Mouse (Mus musculus): Measurements from ENCODE around the gene Mipep. TPM values are rescaled to one million over a fixed set of nuclear protein-coding genes. Genes with fewer than 3 reads are reported as not detected.

The Mipep gene
- polyA plus RNA-seq, 1 experiment from 2014 or later, result 5.6 TPM

- H3K4me3 ChIP-seq (ENCODE audit: low read depth, low read length), result no peak overlapping the region
- no peaks in the 10 kb centered on the region for H3K27me3 ChIP-seq (ENCODE audit: insufficient read depth, low read length)
- no peak for DNase-seq
- H3K4me1 ChIP-seq (ENCODE audit: insufficient read depth), result no peaks in the 10 kb centered on the region; the same call in 1 of the 2 replicates
- 0 out of 2 replicates have a peak, but pooled peaks cover 3% of the 10 kb centered on the region for H3K36me3 ChIP-seq (replicated peaks; ENCODE audit: insufficient read depth, low read length)
- WGBS (ENCODE audit: insufficient replicate concordance), result 85% methylated on average over 8 of the region's 8 CpGs
- no peak for ATAC-seq
- H3K9me3 ChIP-seq (ENCODE audit: low read length), result no peaks in the 10 kb centered on the region
- TF ChIP-seq CTCF (IDR thresholded peaks at IDR 0.05; ENCODE audit: low read depth) (no peak), EP300 (IDR thresholded peaks at IDR 0.05; ENCODE audit: low read depth) (no peak)
- H3K4me2 ChIP-seq (ENCODE audit: low read depth, low read length), result no peak overlapping the region
- no peak overlapping the region for H3K9ac ChIP-seq (replicated peaks)
- H3K27ac ChIP-seq (ENCODE audit: low read depth), result no peak overlapping the region
These were observed 25.5 kb downstream of the Mipep start for GRCm38 (mm10) chr14:60809881-60810280.

GRCm38 (mm10) chr14:60811547-60811946 is 27.2 kb downstream of the Mipep start:
- H3K36me3 ChIP-seq (replicated peaks; ENCODE audit: insufficient read depth, low read length), result 0 out of 2 replicates have a peak, but pooled peaks cover 3% of the 10 kb centered on the region
- no peaks in the 10 kb centered on the region; the same call in 1 of the 2 replicates for H3K4me1 ChIP-seq (ENCODE audit: insufficient read depth)
- ATAC-seq (no peak), DNase-seq (no peak)
- no peaks in the 10 kb centered on the region for H3K9me3 ChIP-seq (ENCODE audit: low read length)
- no peaks in the 10 kb centered on the region for H3K27me3 ChIP-seq (ENCODE audit: insufficient read depth, low read length)
- H3K9ac ChIP-seq (replicated peaks), result no peak overlapping the region
- H3K4me3 ChIP-seq (ENCODE audit: low read depth, low read length), result no peak overlapping the region
- WGBS (ENCODE audit: insufficient replicate concordance), result 78% methylated on average over 4 of the region's 4 CpGs
- no peak overlapping the region for H3K27ac ChIP-seq (ENCODE audit: low read depth)
- H3K4me2 ChIP-seq (ENCODE audit: low read depth, low read length), result no peak overlapping the region
- no peak for TF ChIP-seq CTCF (IDR thresholded peaks at IDR 0.05; ENCODE audit: low read depth)
- no peak for TF ChIP-seq EP300 (IDR thresholded peaks at IDR 0.05; ENCODE audit: low read depth)

GRCm38 (mm10) chr14:60815098-60815497 is 30.7 kb downstream of the Mipep start:
- H3K9ac ChIP-seq (replicated peaks), result no peak overlapping the region
- ATAC-seq, result no peak
- no peak overlapping the region for H3K4me2 ChIP-seq (ENCODE audit: low read depth, low read length)
- TF ChIP-seq CTCF (IDR thresholded peaks at IDR 0.05; ENCODE audit: low read depth) (no peak), EP300 (IDR thresholded peaks at IDR 0.05; ENCODE audit: low read depth) (no peak)
- 85% methylated on average over 5 of the region's 5 CpGs for WGBS (ENCODE audit: insufficient replicate concordance)
- no peaks in the 10 kb centered on the region for H3K36me3 ChIP-seq (replicated peaks; ENCODE audit: insufficient read depth, low read length)
- no peaks in the 10 kb centered on the region for H3K27me3 ChIP-seq (ENCODE audit: insufficient read depth, low read length)
- H3K4me3 ChIP-seq (ENCODE audit: low read depth, low read length), result no peak overlapping the region
- no peaks in the 10 kb centered on the region for H3K4me1 ChIP-seq (ENCODE audit: insufficient read depth)
- no peak overlapping the region for H3K27ac ChIP-seq (ENCODE audit: low read depth)
- H3K9me3 ChIP-seq (ENCODE audit: low read length), result no peaks in the 10 kb centered on the region
- DNase-seq, result no peak

GRCm38 (mm10) chr14:60818045-60818444 is 33.7 kb downstream of the Mipep start:
- Histone ChIP-seq H3K4me1 (ENCODE audit: insufficient read depth) (no peaks in the 10 kb centered on the region), H3K4me2 (ENCODE audit: low read depth, low read length) (no peak overlapping the region), H3K27ac (ENCODE audit: low read depth) (no peak overlapping the region), H3K4me3 (ENCODE audit: low read depth, low read length) (no peak overlapping the region), H3K9me3 (ENCODE audit: low read length) (no peaks in the 10 kb centered on the region), H3K27me3 (ENCODE audit: insufficient read depth, low read length) (no peaks in the 10 kb centered on the region), H3K9ac (replicated peaks) (no peak overlapping the region), H3K36me3 (replicated peaks; ENCODE audit: insufficient read depth, low read length) (no peaks in the 10 kb centered on the region)
- TF ChIP-seq CTCF (IDR thresholded peaks at IDR 0.05; ENCODE audit: low read depth), result no peak
- TF ChIP-seq EP300 (IDR thresholded peaks at IDR 0.05; ENCODE audit: low read depth), result no peak
- DNase-seq (no peak), ATAC-seq (no peak)
- 75% methylated on average over 5 of the region's 5 CpGs for WGBS (ENCODE audit: insufficient replicate concordance)

- 78% methylated on average over 2 of the region's 2 CpGs for WGBS (ENCODE audit: insufficient replicate concordance)
- DNase-seq (no peak), ATAC-seq (no peak)
- Histone ChIP-seq H3K4me2 (ENCODE audit: low read depth, low read length) (no peak overlapping the region), H3K9ac (replicated peaks) (no peak overlapping the region), H3K36me3 (replicated peaks; ENCODE audit: insufficient read depth, low read length) (peaks cover 11% of the 10 kb centered on the region; the same call in 1 of the 2 replicates), H3K27ac (ENCODE audit: low read depth) (no peak overlapping the region), H3K9me3 (ENCODE audit: low read length) (peaks cover 8% of the 10 kb centered on the region; the same call in 1 of the 2 replicates), H3K27me3 (ENCODE audit: insufficient read depth, low read length) (no peaks in the 10 kb centered on the region), H3K4me3 (ENCODE audit: low read depth, low read length) (no peak overlapping the region), H3K4me1 (ENCODE audit: insufficient read depth) (no peaks in the 10 kb centered on the region)
- no peak for TF ChIP-seq CTCF (IDR thresholded peaks at IDR 0.05; ENCODE audit: low read depth)
- TF ChIP-seq EP300 (IDR thresholded peaks at IDR 0.05; ENCODE audit: low read depth), result no peak
These were observed 45.7 kb downstream of the Mipep start for GRCm38 (mm10) chr14:60830096-60830495.

- peaks cover 4% of the 10 kb centered on the region; the same call in 1 of the 2 replicates for H3K9me3 ChIP-seq (ENCODE audit: low read length)
- TF ChIP-seq EP300 (IDR thresholded peaks at IDR 0.05; ENCODE audit: low read depth) (no peak), CTCF (IDR thresholded peaks at IDR 0.05; ENCODE audit: low read depth) (no peak)
- no peak overlapping the region for H3K9ac ChIP-seq (replicated peaks)
- 81% methylated on average over 6 of the region's 6 CpGs for WGBS (ENCODE audit: insufficient replicate concordance)
- H3K4me1 ChIP-seq (ENCODE audit: insufficient read depth), result no peaks in the 10 kb centered on the region
- DNase-seq, result no peak
- peaks cover 3% of the 10 kb centered on the region; the same call in 1 of the 2 replicates for H3K36me3 ChIP-seq (replicated peaks; ENCODE audit: insufficient read depth, low read length)
- ATAC-seq, result no peak
- no peak overlapping the region for H3K4me3 ChIP-seq (ENCODE audit: low read depth, low read length)
- H3K27ac ChIP-seq (ENCODE audit: low read depth), result no peak overlapping the region
- no peak overlapping the region for H3K4me2 ChIP-seq (ENCODE audit: low read depth, low read length)
- H3K27me3 ChIP-seq (ENCODE audit: insufficient read depth, low read length), result no peaks in the 10 kb centered on the region
These were observed 52.3 kb downstream of the Mipep start for GRCm38 (mm10) chr14:60836709-60837108.

- Histone ChIP-seq H3K27ac (ENCODE audit: low read depth) (no peak overlapping the region), H3K36me3 (replicated peaks; ENCODE audit: insufficient read depth, low read length) (no peaks in the 10 kb centered on the region), H3K9ac (replicated peaks) (no peak overlapping the region), H3K4me1 (ENCODE audit: insufficient read depth) (no peaks in the 10 kb centered on the region), H3K27me3 (ENCODE audit: insufficient read depth, low read length) (no peaks in the 10 kb centered on the region), H3K9me3 (ENCODE audit: low read length) (no peaks in the 10 kb centered on the region), H3K4me3 (ENCODE audit: low read depth, low read length) (no peak overlapping the region), H3K4me2 (ENCODE audit: low read depth, low read length) (no peak overlapping the region)
- TF ChIP-seq CTCF (IDR thresholded peaks at IDR 0.05; ENCODE audit: low read depth) (no peak), EP300 (IDR thresholded peaks at IDR 0.05; ENCODE audit: low read depth) (no peak)
- ATAC-seq, result no peak
- 64% methylated on average over 8 of the region's 8 CpGs for WGBS (ENCODE audit: insufficient replicate concordance)
- no peak for DNase-seq
These were observed 55.3 kb downstream of the Mipep start for GRCm38 (mm10) chr14:60839654-60840053.
